Mouse (Mus musculus) stomach, embryonic 16.5 days (tissue): ENCODE results near the gene Hus1. TPM values are rescaled to one million over a fixed set of nuclear protein-coding genes. Genes with fewer than 3 reads are reported as not detected.

ENCODE experiments used
- ATAC-seq: fragments of 200-750 bp; cut with Nextera tagmentation; 2 replicates; pipeline ENCODE4 v1.8.0; 2017; ENCODE audit warnings: moderate number of reproducible peaks, moderate TSS enrichment; ENCODE audit not compliant: insufficient read depth, low FRiP score
- H3K27ac ChIP-seq: fragments of 300-500 bp; sonication (generic); 2 replicates; pipeline ENCODE4 v1.5.1; 2014; ENCODE audit warnings: low read length
- H3K27me3 ChIP-seq: fragments of 300-500 bp; sonication (generic); 2 replicates; pipeline ENCODE4 v1.6.1; 2014; ENCODE audit warnings: low read length, control low read depth, mixed read lengths; ENCODE audit not compliant: control insufficient read depth, insufficient read depth
- H3K36me3 ChIP-seq: fragments of 300-500 bp; sonication (generic); 2 replicates; pipeline ENCODE4 v1.6.1; 2014; ENCODE audit warnings: low read length; ENCODE audit not compliant: control insufficient read depth, insufficient read depth
- H3K4me1 ChIP-seq: fragments of 300-500 bp; sonication (generic); 2 replicates; pipeline ENCODE4 v1.6.1; 2014; ENCODE audit warnings: low read length, control low read depth, mixed read lengths; ENCODE audit not compliant: control insufficient read depth, insufficient read depth
- H3K4me2 ChIP-seq: fragments of 300-500 bp; sonication (generic); 2 replicates; pipeline ENCODE4 v1.6.1; 2014; ENCODE audit warnings: low read depth, low read length, mixed read lengths
- H3K4me3 ChIP-seq: fragments of 300-500 bp; sonication (generic); replicated peaks from 2 replicates; pipeline ENCODE4 v1.5.1; 2014; ENCODE audit warnings: mild to moderate bottlenecking, low read length
- H3K9ac ChIP-seq: fragments of 300-500 bp; sonication (generic); 2 replicates; pipeline ENCODE4 v1.6.1; 2014; ENCODE audit warnings: low read length
- H3K9me3 ChIP-seq: fragments of 300-500 bp; sonication (generic); replicated peaks from 2 replicates; pipeline ENCODE4 v1.6.1; 2016; ENCODE audit warnings: low read length, control low read depth; ENCODE audit not compliant: control insufficient read depth
- WGBS: fragments of 180-500 bp; shearing (Covaris S2); extraction: QIAGEN DNeasy Blood & Tissue Kit; methylation state at CpG from one replicate; pipeline ENCODE4 v1.1.7; 2014; 5-methylcytosine and 5-hydroxymethylcytosine counted together
- polyA plus RNA-seq: library from polyadenylated mRNA; unstranded; fragments of >200 nt; fragmentation: Nextera tagmentation; extraction: Ambion mirVana; gene quantifications from 2 replicates; pipeline ENCODE4 v1.2.1, GENCODE M21; 2015

The Hus1 gene
- polyA plus RNA-seq: 15.0 and 15.5 TPM in 2 replicates

- peak within 1 kb of the TSS; percentile 95 for H3K27ac ChIP-seq
- peak; percentile 97 for ATAC-seq
- 0 out of 2 replicates have a peak, but pooled peaks cover 7% of the 10 kb centered on the region for H3K36me3 ChIP-seq
- H3K4me1 ChIP-seq: peaks cover 12% of the 10 kb centered on the region
- no peaks in the 10 kb centered on the region for H3K9me3 ChIP-seq
- H3K4me3 ChIP-seq: peak within 1 kb of the TSS; percentile 74
- H3K4me2 ChIP-seq: peak within 1 kb of the TSS; percentile 88
- no peaks in the 10 kb centered on the region for H3K27me3 ChIP-seq
- WGBS: under 1% methylated on average over 43 of the region's 43 CpGs
- H3K9ac ChIP-seq: peak within 1 kb of the TSS; percentile 87
Measured at GRCm38 (mm10) chr11:9010853-9011339, at the start of gene Hus1. Hus1 (minus strand) TSS chr11:9011191.

GRCm38 (mm10) chr11:9060484-9060883 lies 49.5 kb upstream of the Hus1 start:
- no peaks in the 10 kb centered on the region for H3K27me3 ChIP-seq
- peak; percentile 44; the same call in 1 of the 2 replicates for ATAC-seq
- no peak overlapping the region for H3K4me2 ChIP-seq
- no peaks in the 10 kb centered on the region for H3K9me3 ChIP-seq
- WGBS: 33% methylated on average over 5 of the region's 5 CpGs
- no peaks in the 10 kb centered on the region for H3K4me1 ChIP-seq
- H3K9ac ChIP-seq: no peak overlapping the region
- H3K4me3 ChIP-seq: no peak overlapping the region
- no peak overlapping the region for H3K27ac ChIP-seq
- H3K36me3 ChIP-seq: no peaks in the 10 kb centered on the region

- no peak overlapping the region for H3K4me3 ChIP-seq
- WGBS: 74% methylated on average over 1 of the region's 1 CpGs
- no peak for ATAC-seq
Measured at GRCm38 (mm10) chr11:9060029-9060428, 49.0 kb upstream of the Hus1 start.

GRCm38 (mm10) chr11:9057711-9058110 lies 46.7 kb upstream of the Hus1 start:
- 89% methylated on average over 4 of the region's 4 CpGs for WGBS
- H3K9ac ChIP-seq: no peak overlapping the region
- no peak overlapping the region for H3K4me3 ChIP-seq
- H3K27ac ChIP-seq: no peak overlapping the region
- no peaks in the 10 kb centered on the region for H3K27me3 ChIP-seq
- no peak overlapping the region for H3K4me2 ChIP-seq
- no peaks in the 10 kb centered on the region for H3K36me3 ChIP-seq
- no peaks in the 10 kb centered on the region for H3K4me1 ChIP-seq
- no peak for ATAC-seq
- no peaks in the 10 kb centered on the region for H3K9me3 ChIP-seq

More at GRCm38 (mm10) chr11:9060029-9060428, 49.0 kb upstream of the Hus1 start:
- Histone ChIP-seq H3K4me2 (no peak overlapping the region), H3K4me1 (no peaks in the 10 kb centered on the region), H3K27me3 (no peaks in the 10 kb centered on the region), H3K9ac (no peak overlapping the region), H3K27ac (no peak overlapping the region), H3K9me3 (no peaks in the 10 kb centered on the region), H3K36me3 (no peaks in the 10 kb centered on the region)

- H3K36me3 ChIP-seq: no peaks in the 10 kb centered on the region
- no peaks in the 10 kb centered on the region for H3K4me1 ChIP-seq
- no peak overlapping the region for H3K9ac ChIP-seq
- H3K4me3 ChIP-seq: no peak overlapping the region
- H3K4me2 ChIP-seq: no peak overlapping the region
- 77% methylated on average over 2 of the region's 2 CpGs for WGBS
- no peaks in the 10 kb centered on the region for H3K9me3 ChIP-seq
- H3K27ac ChIP-seq: no peak overlapping the region
- ATAC-seq: no peak
- H3K27me3 ChIP-seq: no peaks in the 10 kb centered on the region
Measured at GRCm38 (mm10) chr11:9056937-9057336, 45.9 kb upstream of the Hus1 start.

GRCm38 (mm10) chr11:9051895-9052294 lies 40.9 kb upstream of the Hus1 start:
- H3K4me1 ChIP-seq: no peaks in the 10 kb centered on the region
- no peak overlapping the region for H3K9ac ChIP-seq
- no peak overlapping the region for H3K4me2 ChIP-seq
- no peaks in the 10 kb centered on the region for H3K36me3 ChIP-seq
- 56% methylated on average over 2 of the region's 2 CpGs for WGBS
- H3K9me3 ChIP-seq: no peaks in the 10 kb centered on the region
- H3K4me3 ChIP-seq: no peak overlapping the region
- no peak overlapping the region for H3K27ac ChIP-seq
- no peaks in the 10 kb centered on the region for H3K27me3 ChIP-seq
- ATAC-seq: no peak

GRCm38 (mm10) chr11:9050241-9050640 lies 39.2 kb upstream of the Hus1 start:
- ATAC-seq: no peak
- no peaks in the 10 kb centered on the region for H3K4me1 ChIP-seq
- no peaks in the 10 kb centered on the region for H3K9me3 ChIP-seq
- no peak overlapping the region for H3K9ac ChIP-seq
- H3K36me3 ChIP-seq: no peaks in the 10 kb centered on the region
- no peak overlapping the region for H3K4me2 ChIP-seq
- WGBS: 79% methylated on average over 4 of the region's 4 CpGs
- no peak overlapping the region for H3K4me3 ChIP-seq
- no peaks in the 10 kb centered on the region for H3K27me3 ChIP-seq
- no peak overlapping the region for H3K27ac ChIP-seq

- Histone ChIP-seq H3K36me3 (no peaks in the 10 kb centered on the region), H3K4me1 (no peaks in the 10 kb centered on the region), H3K27me3 (no peaks in the 10 kb centered on the region), H3K27ac (no peak within 1 kb of the TSS), H3K9ac (peak within 1 kb of the TSS; percentile 36), H3K9me3 (no peaks in the 10 kb centered on the region), H3K4me2 (peak within 1 kb of the TSS; percentile 78), H3K4me3 (peak within 1 kb of the TSS; percentile 60)
- WGBS: 1% methylated on average over 18 of the region's 18 CpGs
- ATAC-seq: peak; percentile 72
Measured at GRCm38 (mm10) chr11:9048703-9049060, 37.7 kb upstream of the Hus1 start, which contains the start of gene Sun3. Sun3 (minus strand) TSS chr11:9048991.

- WGBS: 4% methylated on average over 21 of the region's 21 CpGs
- peak; percentile 99 for ATAC-seq
Measured at GRCm38 (mm10) chr11:9048011-9048702, 37.2 kb upstream of the Hus1 start, which contains the start of gene Gm11992. Gm11992 (plus strand) TSS chr11:9048594.

More at GRCm38 (mm10) chr11:9048011-9048702, 37.2 kb upstream of the Hus1 start, which contains the start of gene Gm11992:
- Histone ChIP-seq H3K4me3 (peak within 1 kb of the TSS; percentile 60), H3K36me3 (no peaks in the 10 kb centered on the region), H3K9me3 (no peaks in the 10 kb centered on the region), H3K9ac (peak within 1 kb of the TSS; percentile 36), H3K27me3 (no peaks in the 10 kb centered on the region), H3K4me2 (peak within 1 kb of the TSS; percentile 78), H3K27ac (no peak within 1 kb of the TSS), H3K4me1 (no peaks in the 10 kb centered on the region)
